Mouse (Mus musculus) limb, embryonic 10.5 days (tissue): ENCODE results near the gene Fam172a. TPM values are rescaled to one million over a fixed set of nuclear protein-coding genes. Genes with fewer than 3 reads are reported as not detected.

Experiments
- DNase-seq: peaks from one replicate; pipeline ENCODE4 v3.0.0-alpha.2; 2017; ENCODE audit warnings: low spot score
- H3K27ac ChIP-seq: fragments of 300-500 bp; sonication (generic); 2 replicates; pipeline ENCODE4 v1.5.1; 2016; ENCODE audit warnings: mild to moderate bottlenecking
- H3K27me3 ChIP-seq: fragments of 300-500 bp; sonication (generic); 2 replicates; pipeline ENCODE4 v1.6.1; 2016; ENCODE audit warnings: low read depth, mild to moderate bottlenecking; ENCODE audit not compliant: poor library complexity, severe bottlenecking
- H3K36me3 ChIP-seq: fragments of 300-500 bp; sonication (generic); 2 replicates; pipeline ENCODE4 v1.6.1; 2016; ENCODE audit warnings: mild to moderate bottlenecking, moderate library complexity
- H3K4me1 ChIP-seq: fragments of 300-500 bp; sonication (generic); 2 replicates; pipeline ENCODE4 v1.6.1; 2016
- H3K4me3 ChIP-seq: fragments of 300-500 bp; sonication (generic); 2 replicates; pipeline ENCODE4 v1.5.1; 2016; ENCODE audit warnings: mild to moderate bottlenecking, moderate library complexity
- H3K9me3 ChIP-seq: fragments of 300-500 bp; sonication (generic); replicated peaks from 2 replicates; pipeline ENCODE4 v1.6.1; 2016; ENCODE audit warnings: mild to moderate bottlenecking
- WGBS: fragments of 180-500 bp; shearing (Covaris S2); methylation state at CpG from one replicate; pipeline ENCODE4 v1.1.7; 2016; 5-methylcytosine and 5-hydroxymethylcytosine counted together
- polyA plus RNA-seq: library from polyadenylated mRNA; unstranded; fragments of >200 nt; fragmentation: Nextera tagmentation; extraction: Ambion mirVana; gene quantifications from 2 replicates; pipeline ENCODE4 v1.2.1, GENCODE M21; 2016

Gene Fam172a
- polyA plus RNA-seq, 1 experiment from 2014 or later, result 20.6 TPM

DNA sequence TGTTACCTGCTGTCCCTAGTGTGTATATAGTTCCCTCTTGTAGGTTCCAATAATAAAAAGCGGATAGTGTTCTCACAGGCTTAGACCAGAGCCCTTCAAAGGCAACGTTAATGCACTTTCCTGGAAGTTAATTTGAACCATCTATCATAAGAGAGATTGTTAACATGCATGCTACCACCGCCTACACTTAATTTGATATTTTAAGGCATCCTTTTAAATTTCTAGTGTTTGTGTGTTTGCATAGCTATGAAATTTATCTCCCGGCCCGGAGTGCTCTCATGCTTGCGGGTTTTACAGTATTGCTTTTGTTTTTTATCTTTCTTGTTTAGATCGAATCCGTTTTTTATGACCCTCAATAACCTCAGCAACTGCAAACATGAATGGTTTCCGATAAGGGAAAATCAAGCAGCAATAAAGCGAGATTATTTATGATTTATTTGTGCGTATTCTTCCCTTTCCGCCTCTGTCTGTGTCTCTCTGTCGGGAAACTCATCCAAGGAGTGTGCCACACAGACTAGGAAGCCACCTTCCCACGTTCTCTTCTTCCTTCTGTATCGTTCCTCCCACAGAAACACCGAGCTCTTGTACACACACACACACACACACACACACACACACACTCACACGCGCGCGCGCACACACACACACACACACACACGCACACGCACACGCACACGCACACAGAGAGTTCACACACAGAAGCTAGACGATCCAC is 492.5 kb downstream of the Fam172a start:
- H3K27ac ChIP-seq, result peak overlapping the region; percentile 87
- no peaks in the 10 kb centered on the region for H3K9me3 ChIP-seq
- WGBS, result 4% methylated on average over 23 of the region's 26 CpGs
- no peak for DNase-seq
- H3K4me3 ChIP-seq, result peak overlapping the region; percentile 88
- H3K27me3 ChIP-seq, result peaks cover 73% of the 10 kb centered on the region
- peaks cover 24% of the 10 kb centered on the region for H3K36me3 ChIP-seq
- H3K4me1 ChIP-seq, result peaks cover 42% of the 10 kb centered on the region

- Histone ChIP-seq H3K36me3 (peaks cover 18% of the 10 kb centered on the region), H3K9me3 (no peaks in the 10 kb centered on the region), H3K4me3 (peak overlapping the region; percentile 88), H3K27ac (peak overlapping the region; percentile 87), H3K27me3 (peaks cover 65% of the 10 kb centered on the region), H3K4me1 (peaks cover 38% of the 10 kb centered on the region)
- peak; percentile 70 for DNase-seq
- 1% methylated on average over 64 of the region's 64 CpGs for WGBS
Measured at GRCm38 (mm10) chr13:78194850-78195600, 493.2 kb downstream of the Fam172a start.

GRCm38 (mm10) chr13:78195601-78196115 is 493.8 kb downstream of the Fam172a start:
- Histone ChIP-seq H3K9me3 (no peaks in the 10 kb centered on the region), H3K36me3 (peaks cover 13% of the 10 kb centered on the region)

DNA sequence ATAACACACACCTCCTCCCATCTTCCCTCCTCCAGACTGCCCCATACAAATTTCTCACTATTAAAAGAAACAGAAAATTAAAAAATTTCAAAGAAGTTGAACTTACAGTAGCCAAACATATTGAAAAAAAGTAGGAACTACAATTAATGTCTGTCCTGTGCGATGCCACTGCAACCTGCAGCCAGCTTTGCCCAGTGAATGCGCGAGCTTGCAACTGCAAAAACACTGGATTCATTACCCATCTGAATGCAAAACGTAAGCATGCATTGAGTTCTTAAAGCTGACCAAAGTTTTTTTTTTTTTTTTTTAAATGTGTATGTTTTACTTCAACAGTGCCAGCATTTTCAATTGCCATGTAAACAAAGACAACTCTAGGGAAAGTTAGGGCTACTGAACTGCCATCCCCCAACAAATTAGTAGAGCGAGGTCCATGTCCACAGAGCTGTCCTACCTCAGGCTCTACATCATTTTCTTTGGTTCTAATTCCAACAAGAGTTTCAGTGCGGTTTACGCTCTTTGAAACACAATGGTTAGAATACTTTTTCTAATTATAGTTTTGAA is 494.5 kb downstream of the Fam172a start:
- H3K27ac ChIP-seq, result peak overlapping the region; percentile 87
- H3K9me3 ChIP-seq, result no peaks in the 10 kb centered on the region
- WGBS, result 8% methylated on average over 7 of the region's 7 CpGs
- H3K4me3 ChIP-seq, result peak overlapping the region; percentile 88
- peaks cover 52% of the 10 kb centered on the region for H3K27me3 ChIP-seq
- DNase-seq, result peak; percentile 33
- H3K36me3 ChIP-seq, result peaks cover 13% of the 10 kb centered on the region
- H3K4me1 ChIP-seq, result peaks cover 42% of the 10 kb centered on the region

More at GRCm38 (mm10) chr13:78195601-78196115, 493.8 kb downstream of the Fam172a start:
- DNase-seq, result peak; percentile 57
- H3K27ac ChIP-seq, result peak overlapping the region; percentile 87
- peaks cover 59% of the 10 kb centered on the region for H3K27me3 ChIP-seq
- peaks cover 43% of the 10 kb centered on the region for H3K4me1 ChIP-seq
- H3K4me3 ChIP-seq, result peak overlapping the region; percentile 88
- 2% methylated on average over 13 of the region's 13 CpGs for WGBS

DNA sequence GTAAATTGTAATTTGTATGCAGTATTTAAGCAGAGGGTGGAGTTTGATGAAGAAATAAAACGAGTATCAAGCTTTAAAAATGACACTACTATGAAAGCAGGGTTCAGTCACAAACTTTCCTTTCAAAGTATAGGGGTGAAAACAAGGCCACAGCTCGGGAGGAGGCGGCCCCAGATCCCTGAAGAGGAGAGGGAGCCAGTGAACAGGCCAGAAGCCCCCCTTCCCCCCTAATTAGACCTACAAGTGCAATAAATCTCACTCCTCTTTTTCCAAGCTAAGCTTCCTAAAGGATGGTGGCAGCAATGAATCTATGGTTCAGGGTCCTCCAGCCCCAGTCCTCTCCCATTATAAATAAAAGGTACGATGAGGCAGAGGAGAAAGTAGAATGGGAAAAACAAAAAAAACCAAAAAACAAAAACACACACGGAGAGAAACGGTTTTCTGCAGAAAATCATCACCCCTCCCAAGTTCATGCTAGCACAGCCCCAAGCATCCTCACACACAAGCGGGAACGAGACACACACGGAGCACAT is 495.5 kb downstream of the Fam172a start:
- peaks cover 48% of the 10 kb centered on the region for H3K27me3 ChIP-seq
- H3K36me3 ChIP-seq, result peaks cover 9% of the 10 kb centered on the region
- H3K9me3 ChIP-seq, result no peaks in the 10 kb centered on the region
- DNase-seq, result no peak
- peak overlapping the region; percentile 88 for H3K4me3 ChIP-seq
- under 1% methylated on average over 9 of the region's 9 CpGs for WGBS
- peaks cover 46% of the 10 kb centered on the region for H3K4me1 ChIP-seq
- peak overlapping the region; percentile 98 for H3K27ac ChIP-seq

DNA sequence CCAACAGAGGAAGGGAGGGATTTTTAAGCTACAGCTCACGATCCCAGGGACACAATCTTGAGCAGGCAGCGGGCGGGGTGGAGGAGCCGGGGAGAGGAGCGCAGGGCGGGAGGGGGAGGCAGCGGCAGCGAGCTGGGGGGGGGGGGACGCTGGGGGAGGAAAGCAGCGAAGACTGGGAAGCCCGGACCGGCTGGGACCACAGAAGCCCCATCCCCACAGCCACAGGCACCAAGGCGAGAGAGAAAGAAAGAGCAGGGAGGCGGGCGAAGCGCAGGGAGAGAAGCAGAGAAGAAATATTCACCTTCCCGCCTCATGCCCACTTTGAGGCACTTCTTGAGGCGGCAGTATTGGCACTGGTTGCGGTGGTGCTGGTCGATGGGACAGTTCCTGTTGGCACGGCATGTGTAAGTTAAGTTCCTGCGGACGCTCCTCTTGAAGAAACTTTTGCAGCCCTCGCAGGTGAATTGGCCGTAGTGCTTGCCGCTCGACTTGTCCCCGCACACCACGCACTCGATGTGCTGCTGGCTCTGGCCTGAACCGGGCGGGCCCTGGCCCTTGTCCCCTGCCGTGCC is 496.1 kb downstream of the Fam172a start:
- peaks cover 48% of the 10 kb centered on the region for H3K27me3 ChIP-seq
- peak; percentile 67 for DNase-seq
- under 1% methylated on average over 31 of the region's 33 CpGs for WGBS

GRCm38 (mm10) chr13:78198391-78198870 is 496.6 kb downstream of the Fam172a start:
- H3K9me3 ChIP-seq, result no peaks in the 10 kb centered on the region
- 0% methylated on average over 43 of the region's 63 CpGs for WGBS
- H3K27ac ChIP-seq, result peak overlapping the region; percentile 98
- H3K27me3 ChIP-seq, result peaks cover 48% of the 10 kb centered on the region
- peak overlapping the region; percentile 88 for H3K4me3 ChIP-seq
- peaks cover 51% of the 10 kb centered on the region for H3K4me1 ChIP-seq
- DNase-seq, result peak; percentile 78
- H3K36me3 ChIP-seq, result peaks cover 9% of the 10 kb centered on the region

More for the DNA sequence above, 496.1 kb downstream of the Fam172a start:
- Histone ChIP-seq H3K36me3 (peaks cover 9% of the 10 kb centered on the region), H3K4me1 (peaks cover 50% of the 10 kb centered on the region), H3K4me3 (peak overlapping the region; percentile 88), H3K9me3 (no peaks in the 10 kb centered on the region), H3K27ac (peak overlapping the region; percentile 98)

- H3K27ac ChIP-seq, result peak overlapping the region; percentile 98
- H3K4me1 ChIP-seq, result peaks cover 53% of the 10 kb centered on the region
- no peaks in the 10 kb centered on the region for H3K9me3 ChIP-seq
- H3K27me3 ChIP-seq, result peaks cover 47% of the 10 kb centered on the region
- WGBS, result under 1% methylated on average over 91 of the region's 92 CpGs
- DNase-seq, result peak; percentile 81
- H3K36me3 ChIP-seq, result peaks cover 9% of the 10 kb centered on the region
- H3K4me3 ChIP-seq, result peak overlapping the region; percentile 88
Measured at GRCm38 (mm10) chr13:78198871-78199641, 497.2 kb downstream of the Fam172a start.

DNA sequence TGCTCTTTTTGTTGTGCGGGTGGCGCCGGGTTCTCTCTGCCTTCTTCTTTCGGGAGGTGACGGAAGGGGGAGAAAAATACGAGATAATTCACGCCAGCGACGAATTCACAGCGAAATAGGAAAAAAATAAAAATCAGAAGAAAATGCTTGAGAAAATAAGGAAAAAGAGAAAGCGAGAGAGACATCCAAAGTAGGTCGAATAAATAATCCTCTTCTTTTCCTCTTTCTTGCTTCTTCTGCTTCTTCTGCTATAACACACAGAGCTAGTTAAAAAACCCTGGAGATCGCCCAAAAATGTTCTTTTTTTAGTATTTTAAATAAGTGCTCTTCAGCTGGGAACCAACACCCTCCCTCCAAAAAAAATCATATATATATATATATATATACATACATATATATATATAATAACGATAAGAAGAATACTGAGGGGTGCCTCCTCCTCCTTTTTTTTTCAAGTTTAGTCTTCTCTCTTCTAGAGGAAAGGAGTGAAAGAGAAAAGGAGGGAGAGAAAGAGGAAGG is 497.9 kb downstream of the Fam172a start, which contains the start of gene Nr2f1:
Gene Nr2f1 (minus strand): TSS at position 116 of the 519 bp plus-strand sequence.
- no peak for DNase-seq
- peaks cover 45% of the 10 kb centered on the region for H3K27me3 ChIP-seq
- WGBS, result under 1% methylated on average over 14 of the region's 14 CpGs
- H3K4me1 ChIP-seq, result peaks cover 52% of the 10 kb centered on the region
- peak within 1 kb of the TSS; percentile 88 for H3K4me3 ChIP-seq
- H3K36me3 ChIP-seq, result peaks cover 9% of the 10 kb centered on the region
- no peaks in the 10 kb centered on the region for H3K9me3 ChIP-seq
- peak within 1 kb of the TSS; percentile 98 for H3K27ac ChIP-seq

GRCm38 (mm10) chr13:78200407-78200806 is 498.6 kb downstream of the Fam172a start:
- Histone ChIP-seq H3K27ac (peak overlapping the region; percentile 67; the same call in 1 of the 2 replicates), H3K36me3 (peaks cover 2% of the 10 kb centered on the region), H3K9me3 (no peaks in the 10 kb centered on the region), H3K4me3 (peak overlapping the region; percentile 88), H3K27me3 (peaks cover 45% of the 10 kb centered on the region), H3K4me1 (peaks cover 48% of the 10 kb centered on the region)
- 0% methylated on average over 9 of the region's 9 CpGs for WGBS
- no peak for DNase-seq
